In genomic region chr7:19399496-19400280, GRCm38 (mm10) we compare ENCODE assay signal across 8 mouse cellular contexts. TPM values are rescaled to one million over a fixed set of nuclear protein-coding genes. Genes with fewer than 3 reads are reported as not detected.
DNase-seq lines count a peak whose midpoint lies in the region; ATAC-seq and TF ChIP-seq lines count a peak whose summit lies in the region.

No protein-coding gene starts in this region.

- TF ChIP-seq POLR2A in spleen, adult 2 months (IDR thresholded peaks at IDR 0.05; ENCODE audit: low read depth, low read length): no peak

- peaks cover 7% of the 10 kb centered on the region for H3K36me3 ChIP-seq in spleen, adult 2 months (ENCODE audit: control insufficient read depth, insufficient read depth, low read length)
- H3K36me3 ChIP-seq in forebrain, embryonic 10.5 days (replicated peaks): peaks cover 15% of the 10 kb centered on the region
- peaks cover 7% of the 10 kb centered on the region; the same call in 1 of the 2 replicates for H3K36me3 ChIP-seq in intestine, embryonic 15.5 days
- no peaks in the 10 kb centered on the region for H3K36me3 ChIP-seq in liver, embryonic 16.5 days (ENCODE audit: control insufficient read depth, insufficient read depth)
- peaks cover 12% of the 10 kb centered on the region for H3K36me3 ChIP-seq in neural tube, embryonic 13.5 days

- peak; percentile 75 for ATAC-seq in intestine, embryonic 15.5 days
- ATAC-seq in liver, embryonic 16.5 days (ENCODE audit: low read depth): peak; percentile 27; the same call in 1 of the 2 replicates
- ATAC-seq in neural tube, embryonic 13.5 days (ENCODE audit: low read depth): no peak
- ATAC-seq in cerebellum, adult (ENCODE audit: insufficient number of reproducible peaks, low FRiP score, low TSS enrichment): no peak

- peak in 1 of 2 experiments; percentile 28 for DNase-seq in spleen, adult 2 months (ENCODE audit: low read depth in 1 of 2, low spot score in 2 of 2)
- DNase-seq in spleen, adult 12 weeks (ENCODE audit: low spot score): no peak
- peak; percentile 42 for DNase-seq in forebrain, embryonic 10.5 days (ENCODE audit: extremely low spot score, low spot score)
- DNase-seq in gastrocnemius, postnatal 4 days (ENCODE audit: low spot score in 2 of 2): no peak

- H3K27ac ChIP-seq in spleen, adult 2 months (ENCODE audit: insufficient read depth, low read length): no peak overlapping the region
- H3K27ac ChIP-seq in forebrain, embryonic 10.5 days: peak overlapping the region; percentile 49; the same call in 1 of the 2 replicates
- no peak overlapping the region for H3K27ac ChIP-seq in intestine, embryonic 15.5 days
- no peak overlapping the region for H3K27ac ChIP-seq in liver, embryonic 16.5 days (ENCODE audit: low read length)
- H3K27ac ChIP-seq in neural tube, embryonic 13.5 days (replicated peaks): no peak overlapping the region

- peaks cover 8% of the 10 kb centered on the region for H3K27me3 ChIP-seq in spleen, adult 2 months (ENCODE audit: control insufficient read depth, insufficient read depth, low read length)
- peaks cover 69% of the 10 kb centered on the region for H3K27me3 ChIP-seq in forebrain, embryonic 10.5 days (ENCODE audit: poor library complexity, severe bottlenecking)
- H3K27me3 ChIP-seq in intestine, embryonic 15.5 days (replicated peaks): peaks cover 24% of the 10 kb centered on the region
- H3K27me3 ChIP-seq in liver, embryonic 16.5 days (ENCODE audit: control insufficient read depth, insufficient read depth, low read depth, low read length): peaks cover 43% of the 10 kb centered on the region
- H3K27me3 ChIP-seq in neural tube, embryonic 13.5 days: peaks cover 59% of the 10 kb centered on the region

- peak overlapping the region; percentile 26 for H3K9ac ChIP-seq in intestine, embryonic 15.5 days
- no peak overlapping the region for H3K9ac ChIP-seq in liver, embryonic 16.5 days (ENCODE audit: low read depth, low read length)
- peak overlapping the region; percentile 53; the same call in 1 of the 2 replicates for H3K9ac ChIP-seq in neural tube, embryonic 13.5 days

- WGBS in spleen, adult 2 months: 12% methylated on average over 26 of the region's 27 CpGs
- 1% methylated on average over 27 of the region's 27 CpGs for WGBS in forebrain, embryonic 10.5 days
- WGBS in intestine, embryonic 15.5 days: 2% methylated on average over 27 of the region's 27 CpGs
- WGBS in liver, embryonic 16.5 days (ENCODE audit: insufficient replicate concordance): 5% methylated on average over 26 of the region's 27 CpGs
- WGBS in neural tube, embryonic 13.5 days: 2% methylated on average over 27 of the region's 27 CpGs

- H3K4me2 ChIP-seq in intestine, embryonic 15.5 days (replicated peaks): peak overlapping the region; percentile 65
- H3K4me2 ChIP-seq in liver, embryonic 16.5 days (ENCODE audit: low read depth, low read length): peak overlapping the region; percentile 49
- peak overlapping the region; percentile 44 for H3K4me2 ChIP-seq in neural tube, embryonic 13.5 days

- TF ChIP-seq CTCF in spleen, adult 2 months (IDR thresholded peaks at IDR 0.05; ENCODE audit: extremely low read depth, insufficient read depth, insufficient read length, insufficient replicate concordance): no peak

- peak overlapping the region; percentile 16; the same call in 1 of the 2 replicates for H3K4me3 ChIP-seq in spleen, adult 2 months (ENCODE audit: extremely low read depth, insufficient read depth, insufficient read length)
- H3K4me3 ChIP-seq in forebrain, embryonic 10.5 days: peak overlapping the region; percentile 51
- H3K4me3 ChIP-seq in intestine, embryonic 15.5 days (replicated peaks): peak overlapping the region; percentile 34
- H3K4me3 ChIP-seq in liver, embryonic 16.5 days (ENCODE audit: low read depth, low read length): peak overlapping the region; percentile 21; the same call in 1 of the 2 replicates
- peak overlapping the region; percentile 22 for H3K4me3 ChIP-seq in neural tube, embryonic 13.5 days

- peaks cover 13% of the 10 kb centered on the region for H3K4me1 ChIP-seq in spleen, adult 2 months (ENCODE audit: control insufficient read depth, insufficient read depth, insufficient read length)
- peaks cover 24% of the 10 kb centered on the region for H3K4me1 ChIP-seq in forebrain, embryonic 10.5 days
- H3K4me1 ChIP-seq in intestine, embryonic 15.5 days (replicated peaks): peaks cover 17% of the 10 kb centered on the region
- peaks cover 15% of the 10 kb centered on the region for H3K4me1 ChIP-seq in liver, embryonic 16.5 days (ENCODE audit: control insufficient read depth, low read depth, low read length)
- H3K4me1 ChIP-seq in neural tube, embryonic 13.5 days (replicated peaks): peaks cover 17% of the 10 kb centered on the region

- H3K9me3 ChIP-seq in forebrain, embryonic 10.5 days: peaks cover 9% of the 10 kb centered on the region
- no peaks in the 10 kb centered on the region for H3K9me3 ChIP-seq in intestine, embryonic 15.5 days
- peaks cover 7% of the 10 kb centered on the region for H3K9me3 ChIP-seq in liver, embryonic 16.5 days (replicated peaks; ENCODE audit: control insufficient read depth, low read length)
- peaks cover 5% of the 10 kb centered on the region; the same call in 1 of the 2 replicates for H3K9me3 ChIP-seq in neural tube, embryonic 13.5 days

RNA-seq across cellular contexts. Expression of gene Klc3, which starts 4.2 kb away (rescaled TPM):
- polyA plus RNA-seq in spleen, adult 2 months (2012; rRNA removed): 2.3 and 3.9 TPM in 2 replicates
- polyA plus RNA-seq in forebrain, embryonic 10.5 days (2016; fragmentation: Nextera tagmentation; extraction: Ambion mirVana): 3.6 and 4.8 TPM in 2 replicates
- polyA plus RNA-seq in intestine, embryonic 15.5 days (2015; fragmentation: Nextera tagmentation; extraction: Ambion mirVana): 3.7 and 4.7 TPM in 2 replicates
- 0.34 and 0.51 TPM in 2 replicates for polyA plus RNA-seq in liver, embryonic 16.5 days (2015; fragmentation: Nextera tagmentation; extraction: Ambion mirVana)
- polyA plus RNA-seq in neural tube, embryonic 13.5 days (2015; fragmentation: Nextera tagmentation; extraction: Ambion mirVana): 4.0 and 5.3 TPM in 2 replicates
- total RNA-seq in gastrocnemius, postnatal 4 days (2021): under 1 TPM in 1 of 2 experiments, not detected in 1; 0.16 TPM

RNA-seq across cellular contexts. Expression of gene Ckm, which starts 4.9 kb away (rescaled TPM):
- polyA plus RNA-seq in spleen, adult 2 months (2012; rRNA removed): 0.62 and 0.92 TPM in 2 replicates
- polyA plus RNA-seq in forebrain, embryonic 10.5 days (2016; fragmentation: Nextera tagmentation; extraction: Ambion mirVana): not detected in 2 replicates
- 5.1 and 9.0 TPM in 2 replicates for polyA plus RNA-seq in intestine, embryonic 15.5 days (2015; fragmentation: Nextera tagmentation; extraction: Ambion mirVana)
- 27.9 and 65.4 TPM in 2 replicates for polyA plus RNA-seq in liver, embryonic 16.5 days (2015; fragmentation: Nextera tagmentation; extraction: Ambion mirVana)
- 1.1 and 1.3 TPM in 2 replicates for polyA plus RNA-seq in neural tube, embryonic 13.5 days (2015; fragmentation: Nextera tagmentation; extraction: Ambion mirVana)
- total RNA-seq in gastrocnemius, postnatal 4 days (2021): over 10,000 TPM; 12,501 to 12,915 TPM

RNA-seq across cellular contexts. Expression of gene Ercc2, which starts 17.9 kb away (rescaled TPM):
- 51.8 and 62.2 TPM in 2 replicates for polyA plus RNA-seq in spleen, adult 2 months (2012; rRNA removed)
- 26.9 and 28.7 TPM in 2 replicates for polyA plus RNA-seq in forebrain, embryonic 10.5 days (2016; fragmentation: Nextera tagmentation; extraction: Ambion mirVana)
- polyA plus RNA-seq in intestine, embryonic 15.5 days (2015; fragmentation: Nextera tagmentation; extraction: Ambion mirVana): 16.7 and 17.3 TPM in 2 replicates
- 5.9 and 6.2 TPM in 2 replicates for polyA plus RNA-seq in liver, embryonic 16.5 days (2015; fragmentation: Nextera tagmentation; extraction: Ambion mirVana)
- polyA plus RNA-seq in neural tube, embryonic 13.5 days (2015; fragmentation: Nextera tagmentation; extraction: Ambion mirVana): 18.6 and 20.5 TPM in 2 replicates
- total RNA-seq in gastrocnemius, postnatal 4 days (2021): 10 to 100 TPM; 18.6 to 21.0 TPM

RNA-seq across cellular contexts. Expression of gene Ppp1r13l, which starts 40.1 kb away (rescaled TPM):
- polyA plus RNA-seq in spleen, adult 2 months (2012; rRNA removed): 2.2 and 2.5 TPM in 2 replicates
- polyA plus RNA-seq in forebrain, embryonic 10.5 days (2016; fragmentation: Nextera tagmentation; extraction: Ambion mirVana): 5.4 and 6.3 TPM in 2 replicates
- polyA plus RNA-seq in intestine, embryonic 15.5 days (2015; fragmentation: Nextera tagmentation; extraction: Ambion mirVana): 3.1 and 4.8 TPM in 2 replicates
- 0.57 and 0.85 TPM in 2 replicates for polyA plus RNA-seq in liver, embryonic 16.5 days (2015; fragmentation: Nextera tagmentation; extraction: Ambion mirVana)
- 1.2 and 3.4 TPM in 2 replicates for polyA plus RNA-seq in neural tube, embryonic 13.5 days (2015; fragmentation: Nextera tagmentation; extraction: Ambion mirVana)
- 1 to 10 TPM; 4.6 to 6.6 TPM for total RNA-seq in gastrocnemius, postnatal 4 days (2021)

RNA-seq across cellular contexts. Expression of gene Cd3eap, which starts 40.4 kb away (rescaled TPM):
- 5.8 and 5.9 TPM in 2 replicates for polyA plus RNA-seq in spleen, adult 2 months (2012; rRNA removed)
- polyA plus RNA-seq in forebrain, embryonic 10.5 days (2016; fragmentation: Nextera tagmentation; extraction: Ambion mirVana): 30.9 and 32.2 TPM in 2 replicates
- polyA plus RNA-seq in intestine, embryonic 15.5 days (2015; fragmentation: Nextera tagmentation; extraction: Ambion mirVana): 21.7 and 23.4 TPM in 2 replicates
- 6.8 TPM in 2 replicates for polyA plus RNA-seq in liver, embryonic 16.5 days (2015; fragmentation: Nextera tagmentation; extraction: Ambion mirVana)
- polyA plus RNA-seq in neural tube, embryonic 13.5 days (2015; fragmentation: Nextera tagmentation; extraction: Ambion mirVana): 19.8 and 21.1 TPM in 2 replicates
- total RNA-seq in gastrocnemius, postnatal 4 days (2021): 10 to 100 TPM in 1 of 2 experiments, 1 to 10 TPM in 1; 9.7 to 10.8 TPM

Comparison
In these comparisons a context has a peak if more than half of its experiments do, and no peak if none do; other contexts are left out.
1. ATAC-seq: peak in intestine, embryonic 15.5 days (single experiment) and liver, embryonic 16.5 days (single experiment); none in neural tube, embryonic 13.5 days (single experiment) and cerebellum, adult (single experiment).
2. Peak in every context shown above with its lines, with median percentiles within 50 percentile points of each other: H3K4me3 ChIP-seq and H3K4me2 ChIP-seq.